Mouse (Mus musculus): ENCODE results near the gene Zfp683.

GRCm38 (mm10) chr4:134067833-134068544, 14.4 kb downstream of the Zfp683 start:
- TF ChIP-seq CTCF (IDR thresholded peaks at IDR 0.05; ENCODE audit: extremely low read depth, insufficient read depth, low read length) (no peak), POLR2A (IDR thresholded peaks at IDR 0.05; ENCODE audit: extremely low read depth, insufficient read depth, low read length) (no peak)
